Comparison of ENCODE assay signal across 27 mouse cellular contexts in genomic region chr1:105669700-105670099, GRCm38 (mm10). TPM values are rescaled to one million over a fixed set of nuclear protein-coding genes. Genes with fewer than 3 reads are reported as not detected.
DNase-seq lines count a peak whose midpoint lies in the region; ATAC-seq and TF ChIP-seq lines count a peak whose summit lies in the region.
"Had no signal": no experiment of that assay in that cellular context is flagged by ENCODE, and none has a peak within 500 bp of the region (broad histone marks: within the 10 kb centered on the region; RNA-seq: fewer than 3 reads in every experiment).

No protein-coding gene starts in this region.

- H3K27ac ChIP-seq in lung, postnatal 0 days (ENCODE audit: low read length) = no peak overlapping the region
- no peak overlapping the region for H3K27ac ChIP-seq in ES-E14 (ENCODE audit: insufficient read depth, low read depth, low read length, poor library complexity, severe bottlenecking)
- H3K27ac ChIP-seq: embryonic facial prominence, embryonic 13.5 days; embryonic facial prominence, embryonic 15.5 days; forebrain, embryonic 10.5 days; forebrain, embryonic 12.5 days had no signal

- no peak overlapping the region for H3K9ac ChIP-seq in lung, postnatal 0 days (replicated peaks; ENCODE audit: low read depth)
- no peak overlapping the region for H3K9ac ChIP-seq in ES-E14 (ENCODE audit: insufficient read depth, low read depth, low read length, poor library complexity, severe bottlenecking)
- H3K9ac ChIP-seq: embryonic facial prominence, embryonic 13.5 days; embryonic facial prominence, embryonic 15.5 days; forebrain, embryonic 12.5 days had no signal

- ATAC-seq in lung, postnatal 0 days = 0 out of 2 replicates have a peak, but pooled peaks have one; percentile 44
- ATAC-seq: CD4-positive, CD25-positive, alpha-beta regulatory T cell, adult 4 months; forebrain, embryonic 14.5 days; forebrain, embryonic 16.5 days had no signal

- H3K4me2 ChIP-seq in lung, postnatal 0 days (replicated peaks; ENCODE audit: low read depth, low read length) = no peak overlapping the region
- H3K4me2 ChIP-seq: embryonic facial prominence, embryonic 13.5 days; embryonic facial prominence, embryonic 15.5 days; forebrain, embryonic 12.5 days had no signal

- no peaks in the 10 kb centered on the region for H3K9me3 ChIP-seq in lung, postnatal 0 days (ENCODE audit: low read length)
- no peaks in the 10 kb centered on the region for H3K9me3 ChIP-seq in ES-E14 (ENCODE audit: control insufficient read depth, insufficient read depth, low read depth, low read length)
- H3K9me3 ChIP-seq: embryonic facial prominence, embryonic 13.5 days; embryonic facial prominence, embryonic 15.5 days; forebrain, embryonic 10.5 days; forebrain, embryonic 12.5 days had no signal

- in situ Hi-C loops in ES-E14 (cut with MboI; ENCODE audit: low sequenced_read_pairs in 2 of 2, unreplicated experiment in 2 of 2) = no loop called here

- no peak for TF ChIP-seq CTCF in lung, postnatal 0 days (IDR thresholded peaks at IDR 0.05)
- no peak for TF ChIP-seq CTCF in lung, adult 2 months (IDR thresholded peaks at IDR 0.05; ENCODE audit: insufficient read depth, low read length)

- no peaks in the 10 kb centered on the region for H3K4me1 ChIP-seq in lung, postnatal 0 days (ENCODE audit: insufficient read depth, low read depth, low read length)
- peaks cover 5% of the 10 kb centered on the region for H3K4me1 ChIP-seq in lung, adult 2 months (ENCODE audit: control insufficient read depth, insufficient read depth, low read length)
- peaks cover 0 to 4% of the 10 kb centered on the region in 2 experiments; a peak in 1 of 4 replicates for H3K4me1 ChIP-seq in ES-E14 (ENCODE audit: control insufficient read depth in 2 of 2, insufficient read depth in 2 of 2, low read length in 2 of 2, poor library complexity in 1 of 2)

- peak; percentile 56 for DNase-seq in lung, postnatal 0 days (ENCODE audit: low spot score)
- DNase-seq in lung, postnatal 14 days = no peak
- DNase-seq in lung, postnatal 36 days = peak; percentile 41
- no peak for DNase-seq in lung, adult 2 months
- no peak for DNase-seq in ES-E14 (ENCODE audit: low read depth, low spot score)
- DNase-seq in Muller cell, postnatal 12 days (ENCODE audit: inconsistent ontology term) = peak; percentile 50
- DNase-seq in urinary bladder, postnatal 36 days (ENCODE audit: low spot score in 2 of 2) = no peak
- DNase-seq: adrenal gland, adult 2 months; adrenal gland, postnatal 10 days; adrenal gland, postnatal 25 days; B cell, adult 2 months; cerebellum, adult 11 months; cerebellum, adult 18-20 months; cerebellum, adult 8-10 months; cerebellum, adult 9-11 months; cerebellum, postnatal 14 days; cerebellum, postnatal 36 days; embryo, embryonic 11 days had no signal

- no peaks in the 10 kb centered on the region for H3K36me3 ChIP-seq in lung, postnatal 0 days (ENCODE audit: insufficient read depth, low read length)
- H3K36me3 ChIP-seq in ES-E14 (ENCODE audit: control insufficient read depth, insufficient read depth, low read length, poor library complexity, severe bottlenecking) = no peaks in the 10 kb centered on the region
- H3K36me3 ChIP-seq: embryonic facial prominence, embryonic 13.5 days; embryonic facial prominence, embryonic 15.5 days had no signal

- TF ChIP-seq EP300 in lung, postnatal 0 days (IDR thresholded peaks at IDR 0.05) = peak; percentile 60

- no peaks in the 10 kb centered on the region for H3K27me3 ChIP-seq in lung, postnatal 0 days (replicated peaks; ENCODE audit: insufficient read depth, low read length)
- H3K27me3 ChIP-seq: CH12.LX; embryonic facial prominence, embryonic 13.5 days; embryonic facial prominence, embryonic 15.5 days; forebrain, embryonic 12.5 days had no signal

- no peak for TF ChIP-seq POLR2A in lung, adult 2 months (IDR thresholded peaks at IDR 0.05; ENCODE audit: borderline replicate concordance, extremely low read depth, low read depth, low read length)

- H3K4me3 ChIP-seq in lung, postnatal 0 days (ENCODE audit: low read depth, low read length) = no peak overlapping the region
- H3K4me3 ChIP-seq in lung, adult 2 months (replicated peaks; ENCODE audit: extremely low read depth, low read depth, low read length) = no peak overlapping the region
- H3K4me3 ChIP-seq in ES-E14 (ENCODE audit: insufficient read depth in 1 of 2, low read depth in 1 of 2, low read length in 2 of 2, poor library complexity in 1 of 2, severe bottlenecking in 1 of 2) = no peak overlapping the region
- H3K4me3 ChIP-seq: embryonic facial prominence, embryonic 13.5 days; embryonic facial prominence, embryonic 15.5 days; erythroblast, embryonic 14.5 days; forebrain, embryonic 10.5 days; forebrain, embryonic 12.5 days had no signal

TF ChIP-seq in ES-E14, 5 proteins besides CTCF, POLR2A, EP300 and RAD21:
- TF ChIP-seq ZNF384 (IDR thresholded peaks at IDR 0.05; ENCODE audit: low read depth, low read length) (peak; percentile 58; the same call in 1 of the 2 replicates), MAFK (IDR thresholded peaks at IDR 0.05; ENCODE audit: insufficient read depth, low read depth, low read length) (no peak)

RNA-seq across cellular contexts. Expression of gene Relch, which starts 6.0 kb away (rescaled TPM):
- 21.0 and 21.3 TPM in 2 replicates for polyA plus RNA-seq in lung, postnatal 0 days (2015; fragmentation: Nextera tagmentation; extraction: Ambion mirVana)
- polyA plus RNA-seq in lung, adult 2 months (2012; rRNA removed) = 21.0 and 21.1 TPM in 2 replicates
- 40.1 and 45.1 TPM in 2 replicates for total RNA-seq in ES-E14 (2012; rRNA removed)

RNA-seq across cellular contexts. Expression of gene Pign, which starts 6.2 kb away (rescaled TPM):
- polyA plus RNA-seq in lung, postnatal 0 days (2015; fragmentation: Nextera tagmentation; extraction: Ambion mirVana) = 8.9 and 12.5 TPM in 2 replicates
- polyA plus RNA-seq in lung, adult 2 months (2012; rRNA removed) = 16.5 and 27.6 TPM in 2 replicates
- 52.8 and 56.3 TPM in 2 replicates for total RNA-seq in ES-E14 (2012; rRNA removed)

Comparison
In these comparisons a context has a peak if more than half of its experiments do, and no peak if none do; other contexts are left out.
1. DNase-seq: peak in lung, postnatal 0 days (single experiment), lung, postnatal 36 days (single experiment) and Muller cell, postnatal 12 days (single experiment); none in lung, postnatal 14 days (single experiment), lung, adult 2 months (single experiment), ES-E14 (single experiment) and urinary bladder, postnatal 36 days (0 of 2).